Mouse (Mus musculus): ENCODE measurements at regions not wholly inside any gene's neighbourhood (a gene's known extent, or its start where the extent isn't known, plus 50 kb on each side); places are given as distances from the start of the nearest gene placed in this dataset.

DNA sequence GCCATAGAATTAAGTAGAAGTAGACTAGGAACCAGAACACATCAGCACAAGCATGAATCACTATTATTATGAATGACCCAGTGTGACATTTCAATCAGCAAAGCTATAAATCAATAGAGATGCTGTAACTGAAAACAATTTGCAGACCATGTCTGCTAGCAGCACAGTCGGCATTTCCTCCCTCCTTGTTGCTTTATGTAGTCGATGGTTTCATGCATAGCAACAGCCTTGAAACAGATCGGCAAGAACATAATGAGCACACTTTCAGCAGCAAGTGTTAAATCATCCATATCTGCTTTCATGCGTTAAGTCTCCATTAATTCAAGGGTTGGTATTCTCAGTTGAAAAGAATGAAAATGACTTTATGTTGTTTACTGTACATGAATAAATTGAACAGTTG is 3669.2 kb downstream of the 9330182O14Rik start:
- Histone ChIP-seq H3K4me1 (ENCODE audit: control insufficient read depth in 2 of 2, insufficient read depth in 2 of 2, low read length in 2 of 2, poor library complexity in 1 of 2) (no peaks in the 10 kb centered on the region), H3K27ac (ENCODE audit: insufficient read depth, low read depth, low read length, poor library complexity, severe bottlenecking) (no peak overlapping the region), H3K36me3 (ENCODE audit: control insufficient read depth, insufficient read depth, low read length, poor library complexity, severe bottlenecking) (no peaks in the 10 kb centered on the region), H3K9me3 (ENCODE audit: control insufficient read depth, insufficient read depth, low read depth, low read length) (no peaks in the 10 kb centered on the region), H3K9ac (ENCODE audit: insufficient read depth, low read depth, low read length, poor library complexity, severe bottlenecking) (no peak overlapping the region), H3K4me3 (ENCODE audit: insufficient read depth in 1 of 2, low read depth in 1 of 2, low read length in 2 of 2, poor library complexity in 1 of 2, severe bottlenecking in 1 of 2) (no peak overlapping the region)
- no peak for DNase-seq (ENCODE audit: low read depth, low spot score)
- TF ChIP-seq ZC3H11A (IDR thresholded peaks at IDR 0.05; ENCODE audit: borderline replicate concordance, low read depth, low read length) (no peak), MAFK (IDR thresholded peaks at IDR 0.05; ENCODE audit: insufficient read depth, low read depth, low read length) (no peak), ZNF384 (IDR thresholded peaks at IDR 0.05; ENCODE audit: low read depth, low read length) (no peak), HCFC1 (IDR thresholded peaks at IDR 0.05; ENCODE audit: borderline replicate concordance, insufficient read depth, low read length) (no peak), CHD2 (IDR thresholded peaks at IDR 0.05; ENCODE audit: low read depth, low read length) (no peak)
- in situ Hi-C loops (cut with MboI; ENCODE audit: low sequenced_read_pairs in 2 of 2, unreplicated experiment in 2 of 2), result no loop called here

Data from ES-E14 (cell line).